Mouse (Mus musculus): Measurements from ENCODE around the gene Gm15130. TPM values are rescaled to one million over a fixed set of nuclear protein-coding genes. Genes with fewer than 3 reads are reported as not detected.

Gene Gm15130
- total RNA-seq (2015): not detected in 2 replicates
- not detected in 2 replicates for total RNA-seq (2017)

DNA sequence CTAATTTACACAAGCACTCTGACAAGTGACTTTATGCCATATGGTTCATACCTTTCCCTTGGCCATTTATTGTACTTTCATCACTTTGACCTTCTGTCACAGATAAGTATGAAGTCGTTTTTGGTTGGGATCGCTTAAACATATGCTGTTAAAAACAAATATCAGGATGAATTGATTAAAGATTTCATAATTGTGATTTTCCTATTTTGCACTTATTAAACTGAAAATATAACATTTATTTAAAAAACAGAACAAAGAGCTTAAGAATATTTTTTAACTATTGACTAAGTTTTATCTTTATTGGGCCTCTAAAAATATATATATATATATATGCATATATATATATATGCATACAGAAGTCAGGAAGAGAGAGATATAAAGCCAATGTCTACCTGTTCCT lies at the start of gene Gm15130:
Gene Gm15130 (minus strand): TSS at position 101 of the 400 bp plus-strand sequence.
- ATAC-seq (ENCODE audit: poor library complexity, severe bottlenecking): no peak

DNA sequence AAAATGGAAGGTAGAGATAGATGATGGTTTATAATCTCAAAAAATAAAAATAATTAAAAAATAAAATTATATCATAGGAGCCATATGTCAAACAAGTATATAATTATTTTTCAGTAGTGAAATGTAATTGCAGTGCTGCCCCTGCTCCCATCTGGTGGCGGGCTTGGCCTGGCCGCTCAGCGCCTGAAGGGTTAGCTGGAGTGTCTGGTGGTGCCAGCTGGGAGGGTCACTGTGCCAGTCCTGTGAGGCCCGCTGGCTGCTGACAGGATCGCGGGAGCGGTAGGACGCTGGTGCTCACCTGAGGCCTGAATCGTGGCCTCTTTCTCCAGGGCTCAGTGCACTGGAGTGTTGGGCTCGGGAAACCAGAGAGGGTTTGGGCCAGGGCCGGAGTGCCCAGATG lies 29.3 kb upstream of the Gm15130 start:
- ATAC-seq (ENCODE audit: poor library complexity, severe bottlenecking): no peak

DNA sequence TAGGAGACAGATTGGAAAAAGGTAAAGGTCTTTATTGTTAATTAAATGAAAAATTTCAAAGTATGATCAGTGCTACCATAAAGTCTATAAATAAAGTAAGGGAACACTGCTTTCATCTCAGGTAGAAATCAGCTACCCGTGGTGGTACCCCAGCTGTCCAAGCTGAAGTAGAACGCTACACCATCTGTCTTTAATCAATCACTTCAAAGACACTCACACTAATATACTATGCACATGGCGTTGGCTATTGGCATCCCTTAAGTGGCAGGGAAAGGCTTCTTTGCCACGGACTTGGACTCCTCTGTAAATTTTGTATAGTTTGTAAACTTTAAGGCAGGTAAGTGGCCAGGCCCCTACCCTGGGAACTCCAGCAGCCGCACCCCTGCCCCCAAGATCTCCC lies 17.0 kb downstream of the Gm15130 start:
- ATAC-seq (ENCODE audit: poor library complexity, severe bottlenecking): no peak

DNA sequence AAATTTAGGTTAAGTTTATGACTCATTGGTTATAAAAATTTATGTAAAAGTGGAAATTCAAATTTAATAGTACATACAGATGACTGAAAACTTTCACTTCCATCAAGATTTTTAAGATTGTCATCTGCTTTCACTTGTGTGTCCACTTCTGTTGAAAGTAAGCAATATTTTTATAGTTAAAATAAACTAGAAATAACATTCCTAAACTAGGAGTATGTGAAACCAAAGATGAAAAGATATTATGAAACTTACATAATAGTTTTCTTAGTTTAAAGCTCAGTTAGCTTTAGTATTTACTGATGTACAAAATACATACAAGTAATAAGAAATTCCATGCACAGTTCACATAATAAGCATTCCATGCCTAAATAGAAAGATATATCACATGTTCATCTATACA lies 46.9 kb downstream of the Gm15130 start, which contains the start of gene Gm13941:
Gene Gm13941 (minus strand): TSS at position 101 of the 400 bp plus-strand sequence.
- ATAC-seq (ENCODE audit: poor library complexity, severe bottlenecking): no peak

Other genes with a start within 250 kb of the Gm15130 start
- not detected in 2 replicates for gene Ano3, start 202.0 kb downstream of the Gm15130 start, total RNA-seq (2015)
- gene Ano3, start 202.0 kb downstream of the Gm15130 start, total RNA-seq (2017): not detected in 2 replicates
- not detected in 2 replicates for gene Gm13941, start 47.0 kb downstream of the Gm15130 start, total RNA-seq (2015)
- not detected in 2 replicates for gene Gm13941, start 47.0 kb downstream of the Gm15130 start, total RNA-seq (2017)
- not detected in 2 replicates for gene 4930430A15Rik, start 76.7 kb upstream of the Gm15130 start, total RNA-seq (2015)
- not detected in 2 replicates for gene 4930430A15Rik, start 76.7 kb upstream of the Gm15130 start, total RNA-seq (2017)
- gene Olfr1275, start 82.3 kb upstream of the Gm15130 start, total RNA-seq (2015): not detected in 2 replicates
- not detected in 2 replicates for gene Olfr1275, start 82.3 kb upstream of the Gm15130 start, total RNA-seq (2017)
- not detected in 2 replicates for gene Olfr1276, start 101.6 kb upstream of the Gm15130 start, total RNA-seq (2015)
- not detected in 2 replicates for gene Olfr1276, start 101.6 kb upstream of the Gm15130 start, total RNA-seq (2017)
- gene Olfr1277, start 121.2 kb upstream of the Gm15130 start, total RNA-seq (2015): not detected in 2 replicates
- not detected in 2 replicates for gene Olfr1277, start 121.2 kb upstream of the Gm15130 start, total RNA-seq (2017)
- gene Olfr1278, start 137.2 kb upstream of the Gm15130 start, total RNA-seq (2015): not detected in 2 replicates
- not detected in 2 replicates for gene Olfr1278, start 137.2 kb upstream of the Gm15130 start, total RNA-seq (2017)
- not detected in 2 replicates for gene Olfr1279, start 147.7 kb upstream of the Gm15130 start, total RNA-seq (2015)
- gene Olfr1279, start 147.7 kb upstream of the Gm15130 start, total RNA-seq (2017): not detected in 2 replicates
- gene Olfr1280, start 161.1 kb upstream of the Gm15130 start, total RNA-seq (2015): not detected in 2 replicates
- not detected in 2 replicates for gene Olfr1280, start 161.1 kb upstream of the Gm15130 start, total RNA-seq (2017)
- gene Olfr1281, start 173.6 kb upstream of the Gm15130 start, total RNA-seq (2015): not detected in 2 replicates
- gene Olfr1281, start 173.6 kb upstream of the Gm15130 start, total RNA-seq (2017): not detected in 2 replicates
- not detected in 2 replicates for gene Olfr1282, start 183.1 kb upstream of the Gm15130 start, total RNA-seq (2015)
- gene Olfr1282, start 183.1 kb upstream of the Gm15130 start, total RNA-seq (2017): not detected in 2 replicates
- gene Olfr1283, start 213.9 kb upstream of the Gm15130 start, total RNA-seq (2015): not detected in 2 replicates
- gene Olfr1283, start 213.9 kb upstream of the Gm15130 start, total RNA-seq (2017): not detected in 2 replicates
- gene Olfr1284, start 222.6 kb upstream of the Gm15130 start, total RNA-seq (2015): not detected in 2 replicates
- not detected in 2 replicates for gene Olfr1284, start 222.6 kb upstream of the Gm15130 start, total RNA-seq (2017)

Data from megakaryocyte, adult 5-6 weeks (primary cell).